In the genomic region with DNA sequence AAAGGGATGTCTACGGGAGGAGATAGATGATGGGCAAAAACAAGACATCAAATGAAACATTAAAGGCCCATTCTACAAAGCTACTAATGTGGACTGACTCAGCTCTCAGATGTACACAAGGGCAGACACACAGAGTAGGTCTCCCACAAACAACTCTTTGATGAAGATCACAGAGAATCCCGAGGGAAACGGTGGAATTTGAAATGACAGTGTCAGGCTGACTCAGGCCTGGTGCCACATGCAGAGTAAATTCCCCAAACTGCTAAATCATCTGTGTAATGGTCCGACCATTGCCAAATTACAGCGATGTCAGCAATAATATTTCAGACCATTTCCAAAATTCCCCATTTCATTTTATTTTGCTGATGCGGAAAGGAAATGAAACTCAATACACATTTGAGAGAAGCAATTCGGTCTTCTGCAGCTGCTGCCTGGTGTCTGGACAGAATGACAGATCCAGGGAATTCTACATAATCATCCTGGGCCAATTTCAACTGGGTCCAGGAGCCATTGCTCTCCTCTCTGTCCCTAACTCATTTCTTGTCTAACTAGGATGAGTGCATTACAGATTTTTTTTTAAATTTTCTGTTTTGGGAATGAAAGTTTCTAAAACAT, we compare ENCODE assay signal across 24 mouse cellular contexts.
DNase-seq lines count a peak whose midpoint lies in the region; ATAC-seq and TF ChIP-seq lines count a peak whose summit lies in the region.
"Had no signal": no experiment of that assay in that cellular context is flagged by ENCODE, and none has a peak within 500 bp of the region (broad histone marks: within the 10 kb centered on the region; RNA-seq: fewer than 3 reads in every experiment).

No protein-coding gene starts in this region.

- no peak overlapping the region for H3K9ac ChIP-seq in kidney, embryonic 15.5 days
- H3K9ac ChIP-seq: embryonic facial prominence, embryonic 13.5 days; heart, embryonic 13.5 days; hindbrain, embryonic 13.5 days; liver, postnatal 0 days had no signal

- no peaks in the 10 kb centered on the region for H3K79me2 ChIP-seq in macrophage (ENCODE audit: inconsistent target)

- no peak overlapping the region for H3K4me2 ChIP-seq in kidney, embryonic 15.5 days
- H3K4me2 ChIP-seq: embryonic facial prominence, embryonic 13.5 days; heart, embryonic 13.5 days; hindbrain, embryonic 13.5 days had no signal

- H3K27ac ChIP-seq in gastrocnemius, adult 2 months, result peak overlapping the region; percentile 35; the same call in 1 of the 2 replicates
- H3K27ac ChIP-seq in kidney, embryonic 15.5 days, result no peak overlapping the region
- H3K27ac ChIP-seq in macrophage, result peak overlapping the region; percentile 31; the same call in 1 of the 2 replicates
- H3K27ac ChIP-seq: embryonic facial prominence, embryonic 13.5 days; heart, embryonic 13.5 days; hindbrain, embryonic 13.5 days; midbrain, embryonic 10.5 days had no signal

- intact Hi-C loops in gastrocnemius, adult 2 months (cut with DNase I), result no loop called here
- intact Hi-C loops in gastrocnemius, postnatal 36 days (cut with DNase I), result no loop called here

- H3K27me3 ChIP-seq in kidney, embryonic 15.5 days, result no peaks in the 10 kb centered on the region
- H3K27me3 ChIP-seq: embryonic facial prominence, embryonic 13.5 days; heart, embryonic 13.5 days; hindbrain, embryonic 13.5 days; Patski had no signal

- 45% methylated on average over 7 of the region's 7 CpGs for WGBS in kidney, embryonic 15.5 days
- WGBS in macrophage (ENCODE audit: missing documents), result 64% methylated on average over 7 of the region's 7 CpGs

- H3K4me1 ChIP-seq in kidney, embryonic 15.5 days, result peaks cover 6% of the 10 kb centered on the region; the same call in 1 of the 2 replicates
- H3K4me1 ChIP-seq: embryonic facial prominence, embryonic 13.5 days; heart, embryonic 13.5 days; hindbrain, embryonic 13.5 days; midbrain, embryonic 10.5 days had no signal

- peak overlapping the region; percentile 31 for H3K4me3 ChIP-seq in gastrocnemius, adult 2 months
- no peak overlapping the region for H3K4me3 ChIP-seq in kidney, embryonic 15.5 days (replicated peaks)
- H3K4me3 ChIP-seq in macrophage (ENCODE audit: inconsistent target), result no peak overlapping the region
- H3K4me3 ChIP-seq: embryonic facial prominence, embryonic 13.5 days; heart, embryonic 13.5 days; hindbrain, embryonic 13.5 days; midbrain, embryonic 10.5 days had no signal

- peak; percentile 4; the same call in 1 of the 2 replicates for ATAC-seq in kidney, embryonic 15.5 days (replicated peaks; ENCODE audit: low FRiP score)
- ATAC-seq: forebrain, embryonic 14.5 days; liver, postnatal 0 days; Patski had no signal

- no peaks in the 10 kb centered on the region for H3K9me3 ChIP-seq in kidney, embryonic 15.5 days (replicated peaks)
- H3K9me3 ChIP-seq: embryonic facial prominence, embryonic 13.5 days; heart, embryonic 13.5 days; hindbrain, embryonic 13.5 days; midbrain, embryonic 10.5 days had no signal

- no peak for TF ChIP-seq CTCF in gastrocnemius, adult 2 months (IDR thresholded peaks at IDR 0.05)

- DNase-seq in gastrocnemius, adult 2 months, result peak; percentile 15
- DNase-seq in gastrocnemius, postnatal 36 days, result no peak
- no peak for DNase-seq in kidney, postnatal 4 days
- peak; percentile 1 for DNase-seq in lung, postnatal 36 days
- no peak for DNase-seq in lung, postnatal 14 days
- DNase-seq in left cerebral cortex, adult 9 months (ENCODE audit: low spot score in 2 of 2), result no peak
- DNase-seq: adrenal gland, postnatal 36 days; cerebellum, adult 11-12 months; cerebellum, postnatal 10 days; heart, postnatal 36 days; kidney, adult 11 months; kidney, postnatal 25 days; liver; liver, postnatal 0 days; right cerebral cortex, postnatal 14 days; spleen, adult 18-20 months had no signal

- H3K36me3 ChIP-seq in kidney, embryonic 15.5 days, result no peaks in the 10 kb centered on the region
- H3K36me3 ChIP-seq in macrophage (ENCODE audit: inconsistent target), result no peaks in the 10 kb centered on the region
- H3K36me3 ChIP-seq: embryonic facial prominence, embryonic 13.5 days; heart, embryonic 13.5 days; hindbrain, embryonic 13.5 days; midbrain, embryonic 10.5 days had no signal

Comparison
In these comparisons a context has a peak if more than half of its experiments do, and no peak if none do; other contexts are left out.
1. DNase-seq: peak in gastrocnemius, adult 2 months (single experiment) and lung, postnatal 36 days (single experiment); none in gastrocnemius, postnatal 36 days (0 of 2), kidney, postnatal 4 days (0 of 2), lung, postnatal 14 days (single experiment) and left cerebral cortex, adult 9 months (0 of 2).